Mouse (Mus musculus): ENCODE data around the gene Nfatc2ip.

- TF ChIP-seq POLR2A (IDR thresholded peaks at IDR 0.05; ENCODE audit: control insufficient read depth, low read depth, low read length), result no peak
- no peak for TF ChIP-seq CTCF (IDR thresholded peaks at IDR 0.05; ENCODE audit: control insufficient read depth, insufficient read depth, insufficient replicate concordance, low read depth, low read length)
These were observed 55.6 kb downstream of the Nfatc2ip start for GRCm38 (mm10) chr7:126340896-126341295.

Data from testis, adult 2 months (tissue).